Mouse (Mus musculus) thymus, adult 2 months (tissue): ENCODE results near the gene 2700097O09Rik.

Experiments
- CTCF ChIP-seq: fragments of 200-500 bp; IDR thresholded peaks from 2 replicates; pipeline ENCODE4 v1.5.1; 2012; ENCODE audit warnings: mild to moderate bottlenecking, control low read depth, low read length, moderate library complexity, borderline replicate concordance; ENCODE audit not compliant: control insufficient read depth, poor library complexity, insufficient read depth; ENCODE audit errors: extremely low read depth
- POLR2A ChIP-seq: fragments of 200-500 bp; IDR thresholded peaks from 2 replicates; pipeline ENCODE4 v1.6.1; 2012; ENCODE audit warnings: mild to moderate bottlenecking, low read length, control low read depth, moderate library complexity; ENCODE audit not compliant: control insufficient read depth, poor library complexity, insufficient read depth; ENCODE audit errors: extremely low read depth

GRCm38 (mm10) chr12:55013031-55013430 lies 66.9 kb downstream of the 2700097O09Rik start:
- TF ChIP-seq CTCF (no peak), POLR2A (no peak)
